Mouse (Mus musculus) olfactory bulb, adult 2 months (tissue): ENCODE data around the gene Lrrc10. TPM values are rescaled to one million over a fixed set of nuclear protein-coding genes. Genes with fewer than 3 reads are reported as not detected.
"Not testable (repeated sequence)": the region's sequence is repeated elsewhere in the genome, so short reads cannot be mapped to it uniquely, and the experiment has no call there.

Experiments used
- H3K27ac ChIP-seq: fragments of 200-500 bp; 2 replicates; pipeline ENCODE4 v1.5.1; 2012; ENCODE audit warnings: low read depth, low read length; ENCODE audit not compliant: insufficient read depth
- H3K4me1 ChIP-seq: fragments of 200-500 bp; 2 replicates; pipeline ENCODE4 v1.6.1; 2012; ENCODE audit warnings: low read length; ENCODE audit not compliant: control insufficient read depth, insufficient read depth
- H3K4me3 ChIP-seq: fragments of 200-500 bp; 2 replicates; pipeline ENCODE4 v1.5.1; 2012; ENCODE audit warnings: mild to moderate bottlenecking, low read depth, low read length, moderate library complexity; ENCODE audit not compliant: insufficient read depth
- CTCF ChIP-seq: fragments of 200-500 bp; IDR thresholded peaks from 2 replicates; pipeline ENCODE4 v1.5.1; 2012; ENCODE audit warnings: low read depth, mild to moderate bottlenecking, low read length, moderate library complexity; ENCODE audit not compliant: insufficient read depth
- POLR2A ChIP-seq: fragments of 200-500 bp; IDR thresholded peaks from 2 replicates; pipeline ENCODE4 v1.6.1; 2012; ENCODE audit warnings: mild to moderate bottlenecking, low read depth, low read length, moderate library complexity; ENCODE audit not compliant: insufficient read depth
- WGBS: fragments of 180-500 bp; shearing (Covaris S2); methylation state at CpG from one replicate; pipeline ENCODE4 v1.1.7; 2018; 5-methylcytosine and 5-hydroxymethylcytosine counted together
- polyA plus RNA-seq: library from polyadenylated mRNA; stranded (reverse); fragments of >200 nt; gene quantifications from 2 replicates; pipeline ENCODE4 v1.2.4, GENCODE M21; 2012; ENCODE audit warnings: low replicate concordance; ENCODE audit not compliant: missing spikeins, insufficient read depth, insufficient read length

Gene Lrrc10
- polyA plus RNA-seq, 1 experiment = not detected

DNA sequence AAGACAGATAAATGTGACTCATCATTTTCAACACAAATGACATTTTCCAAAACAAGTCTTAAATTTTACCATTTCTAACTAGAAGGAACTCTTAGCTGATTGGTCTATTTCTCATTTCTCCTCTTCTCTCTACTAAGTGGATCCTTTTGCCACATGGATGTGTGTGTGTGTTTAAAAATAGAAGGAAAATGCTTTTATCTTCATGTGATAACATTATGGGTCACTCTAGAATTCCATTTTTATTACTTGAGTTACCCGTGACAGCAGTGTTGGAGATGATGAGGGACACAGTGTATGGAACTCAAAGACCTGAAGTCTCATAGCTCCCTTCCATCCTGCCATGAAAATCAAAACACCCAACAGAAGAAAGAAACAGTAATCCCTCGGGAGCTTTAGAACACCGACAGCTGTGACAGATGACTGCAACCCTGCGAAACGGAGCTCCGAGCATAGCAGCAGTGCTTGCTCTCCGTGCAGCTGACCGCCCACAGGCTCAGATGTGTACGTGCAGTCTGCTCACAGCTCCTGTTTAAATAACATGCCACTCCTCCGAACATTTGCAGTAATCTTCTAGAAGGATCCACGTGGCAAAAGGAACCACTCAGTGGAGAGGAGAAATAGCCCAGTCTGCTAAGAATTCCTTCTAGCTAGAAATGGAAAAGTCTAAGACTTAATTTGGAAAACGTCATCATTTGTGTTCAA, 31.3 kb upstream of the Lrrc10 start:
- no peak overlapping the region for H3K27ac ChIP-seq
- no peak for TF ChIP-seq CTCF
- no peak for TF ChIP-seq POLR2A
- H3K4me1 ChIP-seq = peaks cover 7% of the 10 kb centered on the region
- WGBS = 12% methylated on average over 12 of the region's 12 CpGs
- no peak overlapping the region for H3K4me3 ChIP-seq

DNA sequence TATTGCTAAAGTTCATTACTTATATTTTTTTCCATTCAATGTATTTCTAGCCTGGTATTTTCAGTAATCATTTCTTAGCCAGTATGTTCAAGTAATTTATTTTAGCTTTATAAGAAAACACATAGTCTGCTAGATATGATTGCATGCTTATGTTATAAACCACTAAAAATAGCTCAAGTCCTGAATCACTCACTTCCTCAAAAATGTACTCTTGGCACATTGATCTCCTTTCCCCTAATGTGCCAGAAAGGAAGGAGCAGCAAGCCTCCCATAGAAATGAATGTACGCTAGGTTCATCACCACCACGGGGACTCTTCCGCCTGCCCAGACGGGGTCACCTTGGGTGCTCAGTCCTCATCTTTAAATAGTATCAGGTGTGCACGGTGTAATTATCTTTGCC, 30.6 kb upstream of the Lrrc10 start:
- H3K4me3 ChIP-seq = no peak overlapping the region
- no peak overlapping the region for H3K27ac ChIP-seq
- no peak for TF ChIP-seq CTCF
- TF ChIP-seq POLR2A = no peak
- 81% methylated on average over 5 of the region's 5 CpGs for WGBS
- H3K4me1 ChIP-seq = peaks cover 7% of the 10 kb centered on the region

DNA sequence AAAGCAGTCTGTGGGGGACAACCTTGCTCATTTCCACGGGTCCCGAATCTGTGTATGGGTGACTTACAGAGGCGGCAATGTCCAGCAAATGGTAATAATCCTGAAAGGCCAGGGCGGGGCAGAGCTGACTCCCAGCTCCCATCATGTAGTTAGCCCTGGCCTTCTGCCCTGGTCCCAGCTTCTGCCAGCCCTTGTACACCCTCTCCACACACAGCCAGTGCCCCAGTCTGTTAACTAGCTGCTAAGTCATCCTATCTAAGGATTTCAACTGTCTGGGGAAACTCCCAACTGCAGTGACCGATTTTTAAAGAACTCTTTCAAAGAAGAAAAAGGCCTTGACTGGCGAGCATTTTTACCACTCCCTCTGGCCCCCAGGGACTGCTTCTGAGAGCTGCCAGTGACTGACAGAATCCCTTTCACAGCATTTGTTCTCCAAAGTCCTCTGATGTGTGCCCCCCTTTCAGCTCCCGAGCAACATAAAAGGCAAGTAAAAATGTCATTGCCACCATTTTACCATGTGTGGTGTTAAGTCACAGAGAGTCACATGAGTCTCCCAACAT, 26.8 kb upstream of the Lrrc10 start:
- WGBS = 62% methylated on average over 7 of the region's 7 CpGs
- no peak overlapping the region for H3K27ac ChIP-seq
- TF ChIP-seq POLR2A = no peak
- TF ChIP-seq CTCF = no peak
- peaks cover 4% of the 10 kb centered on the region for H3K4me1 ChIP-seq
- no peak overlapping the region for H3K4me3 ChIP-seq

DNA sequence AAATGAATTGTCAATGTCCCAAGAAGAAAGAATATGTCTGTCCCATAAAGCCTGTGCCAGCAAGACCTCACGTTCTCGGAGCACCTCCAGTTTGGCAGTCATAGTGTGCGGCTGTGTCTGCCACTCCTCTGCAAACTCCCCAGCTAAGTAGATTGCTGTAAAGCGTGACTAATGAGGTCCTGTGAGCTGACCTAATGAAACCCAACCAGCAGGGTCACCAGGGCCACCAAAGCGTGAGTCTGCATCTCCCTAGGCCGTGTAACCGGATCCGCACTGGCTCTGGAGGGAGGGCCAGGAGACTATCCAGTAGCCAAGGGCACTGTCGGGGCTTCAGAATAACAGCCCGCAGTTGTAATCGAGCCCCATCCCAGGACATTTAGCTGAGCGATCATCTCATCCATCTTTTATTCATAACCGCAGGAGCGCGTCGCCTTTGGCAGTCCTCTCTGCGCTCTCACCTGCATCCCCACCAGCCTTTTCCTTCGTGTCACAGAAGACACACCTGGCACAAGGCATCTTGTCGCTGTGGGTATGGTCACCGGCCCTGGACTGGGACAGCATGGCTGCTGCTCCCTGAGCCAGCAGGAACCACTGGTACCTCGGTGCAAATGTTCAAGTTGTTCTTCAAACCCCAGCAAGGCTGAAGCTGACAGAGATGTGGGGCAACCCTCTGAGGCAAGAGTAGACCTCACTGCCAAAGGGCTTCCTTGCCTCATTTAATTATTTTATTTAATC, 24.0 kb upstream of the Lrrc10 start:
- H3K4me3 ChIP-seq = no peak overlapping the region
- 54% methylated on average over 21 of the region's 21 CpGs for WGBS
- no peak overlapping the region for H3K27ac ChIP-seq
- peaks cover 5% of the 10 kb centered on the region; the same call in 1 of the 2 replicates for H3K4me1 ChIP-seq
- TF ChIP-seq POLR2A (no peak), CTCF (no peak)

DNA sequence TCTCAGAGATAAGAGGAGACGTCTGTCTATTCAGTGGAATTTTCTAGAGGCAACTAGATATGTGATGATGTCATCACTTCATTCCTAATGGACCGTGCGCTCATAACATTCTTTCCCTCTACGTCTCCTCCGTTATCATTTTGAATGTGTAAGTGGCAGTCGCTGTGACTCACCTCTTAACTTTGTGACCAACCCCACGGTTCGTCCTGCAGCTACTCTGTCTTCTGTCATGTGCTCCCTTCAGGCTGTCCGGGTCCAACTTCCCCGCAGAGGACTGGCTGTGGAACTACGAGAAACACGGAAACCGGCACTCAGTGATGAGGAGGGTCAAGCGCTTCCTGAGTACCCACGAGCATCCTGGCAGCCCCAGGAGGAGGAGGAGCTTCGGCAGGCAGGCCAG, 21.4 kb upstream of the Lrrc10 start:
- TF ChIP-seq CTCF = no peak
- WGBS = 66% methylated on average over 16 of the region's 16 CpGs
- Histone ChIP-seq H3K4me3 (no peak overlapping the region), H3K27ac (no peak overlapping the region), H3K4me1 (peaks cover 5% of the 10 kb centered on the region; the same call in 1 of the 2 replicates)

DNA sequence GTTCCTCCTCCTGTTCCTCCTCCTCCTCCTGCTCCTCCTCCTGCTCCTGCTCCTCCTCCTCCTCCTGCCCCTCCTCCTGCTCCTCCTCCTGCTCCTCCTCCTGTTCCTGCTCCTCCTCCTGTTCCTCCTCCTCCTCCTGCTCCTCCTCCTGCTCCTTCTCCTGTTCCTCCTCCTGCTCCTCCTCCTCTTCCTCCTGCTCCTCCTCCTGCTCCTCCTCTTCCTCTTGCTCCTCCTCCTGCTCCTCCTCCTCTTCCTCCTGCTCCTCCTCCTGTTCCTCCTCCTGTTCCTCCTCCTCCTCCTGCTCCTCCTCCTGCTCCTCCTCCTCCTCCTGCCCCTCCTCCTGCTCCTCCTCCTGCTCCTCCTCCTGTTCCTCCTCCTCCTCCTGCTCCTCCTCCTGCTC, 19.4 kb upstream of the Lrrc10 start:
- H3K4me1 ChIP-seq, H3K27ac ChIP-seq, H3K4me3 ChIP-seq: not testable (repeated sequence)

DNA sequence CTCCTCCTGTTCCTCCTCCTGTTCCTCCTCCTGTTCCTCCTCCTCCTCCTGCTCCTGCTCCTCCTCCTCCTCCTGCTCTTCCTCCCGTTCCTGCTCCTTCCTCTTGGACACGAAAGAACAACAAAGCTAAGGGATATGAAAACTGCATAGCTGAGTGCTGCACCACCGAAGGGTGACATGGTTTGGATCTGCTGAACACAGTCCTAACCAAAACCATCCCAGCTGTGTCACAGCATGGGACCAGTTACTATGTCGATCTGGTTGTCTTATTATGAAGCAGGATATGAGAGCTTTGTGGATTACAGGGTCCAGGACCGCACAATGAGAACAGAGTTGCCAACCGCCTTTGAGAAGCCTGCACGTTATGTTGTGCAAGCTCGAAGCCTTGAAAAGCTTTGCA, 19.0 kb upstream of the Lrrc10 start:
- Histone ChIP-seq H3K4me3 (no peak overlapping the region), H3K27ac (no peak overlapping the region), H3K4me1 (peaks cover 5% of the 10 kb centered on the region; the same call in 1 of the 2 replicates)
- 48% methylated on average over 8 of the region's 8 CpGs for WGBS
- TF ChIP-seq POLR2A (no peak), CTCF (no peak)

DNA sequence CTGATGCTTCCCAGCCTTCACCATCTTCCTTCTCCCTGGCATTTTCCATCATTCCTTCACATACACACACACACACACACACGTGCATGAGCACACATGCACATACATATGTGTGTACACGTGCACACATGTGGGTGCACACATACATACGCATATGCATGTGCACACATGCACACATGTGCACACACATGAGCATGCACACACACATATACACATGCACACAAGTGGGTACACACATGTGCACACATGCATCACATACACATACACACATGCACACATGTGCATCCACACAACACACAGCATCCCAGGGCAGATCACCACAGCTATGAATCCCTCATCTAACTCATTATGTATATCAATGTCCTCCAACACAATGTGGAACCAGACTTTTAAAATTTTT, 14.0 kb upstream of the Lrrc10 start:
- TF ChIP-seq CTCF (no peak), POLR2A (no peak)
- H3K4me3 ChIP-seq = no peak overlapping the region
- WGBS = 97% methylated on average over 3 of the region's 3 CpGs
- peaks cover 2% of the 10 kb centered on the region; the same call in 1 of the 2 replicates for H3K4me1 ChIP-seq
- no peak overlapping the region for H3K27ac ChIP-seq

DNA sequence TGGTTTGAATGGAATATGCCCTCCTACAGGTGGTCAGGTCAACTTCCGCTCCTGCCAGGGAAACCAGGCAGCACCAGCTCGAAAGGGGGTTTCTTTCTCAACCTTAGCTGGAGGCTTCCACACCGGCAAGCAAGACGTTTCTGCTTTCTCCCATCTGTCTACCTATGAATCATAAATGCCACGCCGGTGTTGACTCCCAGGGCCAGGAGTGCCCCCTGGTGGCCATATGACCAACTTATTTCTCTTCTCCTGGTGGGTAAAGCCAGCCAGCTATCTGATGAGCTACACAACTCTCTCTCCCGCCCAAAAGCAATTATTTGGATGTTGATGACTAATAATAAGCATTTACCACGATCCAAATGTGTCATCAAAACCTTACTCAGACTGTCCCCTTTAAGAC, 11.4 kb upstream of the Lrrc10 start:
- WGBS = 23% methylated on average over 8 of the region's 8 CpGs
- peak; percentile 60; the same call in 1 of the 2 replicates for TF ChIP-seq CTCF
- TF ChIP-seq POLR2A = no peak
- Histone ChIP-seq H3K4me1 (peaks cover 2% of the 10 kb centered on the region; the same call in 1 of the 2 replicates), H3K4me3 (no peak overlapping the region), H3K27ac (no peak overlapping the region)

DNA sequence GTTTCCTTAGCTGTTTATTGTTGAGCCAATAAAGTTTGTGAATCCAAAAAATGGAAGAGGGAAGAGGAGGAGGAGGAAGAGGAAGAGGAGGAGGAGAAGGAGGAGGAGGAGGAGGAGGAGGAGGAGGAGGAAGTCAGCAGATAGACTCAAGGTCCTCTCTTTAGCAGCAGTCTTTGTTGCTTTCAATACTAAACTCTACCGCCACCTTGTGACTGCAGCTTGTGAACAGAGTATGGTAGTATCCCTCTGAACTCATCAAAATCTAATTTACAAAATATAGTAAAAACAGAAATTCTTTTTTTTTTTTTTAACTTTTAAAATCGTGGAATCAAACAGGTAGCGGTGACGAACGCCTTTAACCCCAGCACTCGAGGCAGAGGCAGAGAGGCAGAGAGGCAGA, 4.8 kb upstream of the Lrrc10 start:
- TF ChIP-seq POLR2A (no peak), CTCF (no peak)
- no peak overlapping the region for H3K27ac ChIP-seq
- 72% methylated on average over 6 of the region's 6 CpGs for WGBS
- no peaks in the 10 kb centered on the region for H3K4me1 ChIP-seq
- H3K4me3 ChIP-seq = no peak overlapping the region
